Mouse (Mus musculus) midbrain, postnatal 0 days (tissue): Measurements from ENCODE around the gene Mfsd2b. TPM values are rescaled to one million over a fixed set of nuclear protein-coding genes. Genes with fewer than 3 reads are reported as not detected.
"Not testable (repeated sequence)": the region's sequence is repeated elsewhere in the genome, so short reads cannot be mapped to it uniquely, and the experiment has no call there.

Experiments
- ATAC-seq: fragments of 200-750 bp; cut with Nextera tagmentation; 2 replicates; pipeline ENCODE4 v1.8.0; 2017; ENCODE audit warnings: moderate number of reproducible peaks, mild to moderate bottlenecking, moderate TSS enrichment, moderate library complexity; ENCODE audit not compliant: low FRiP score
- DNase-seq: peaks from one replicate; pipeline ENCODE4 v3.0.0-alpha.2; 2015; ENCODE audit warnings: low spot score
- H3K27ac ChIP-seq: fragments of 300-500 bp; sonication (generic); 2 replicates; pipeline ENCODE4 v1.5.1; 2014; ENCODE audit warnings: low read depth, mild to moderate bottlenecking, low read length, mixed read lengths
- H3K27me3 ChIP-seq: fragments of 300-500 bp; sonication (generic); 2 replicates; pipeline ENCODE4 v1.6.1; 2014; ENCODE audit warnings: low read length, control low read depth, mixed read lengths; ENCODE audit not compliant: insufficient read depth
- H3K36me3 ChIP-seq: fragments of 300-500 bp; sonication (generic); 2 replicates; pipeline ENCODE4 v1.6.1; 2014; ENCODE audit warnings: low read length, control low read depth, mixed read lengths; ENCODE audit not compliant: insufficient read depth
- H3K4me1 ChIP-seq: fragments of 300-500 bp; sonication (generic); 2 replicates; pipeline ENCODE4 v1.6.1; 2014; ENCODE audit warnings: mild to moderate bottlenecking, control low read depth, antibody characterized with exemption, low read length, mixed read lengths; ENCODE audit not compliant: insufficient read depth
- H3K4me2 ChIP-seq: fragments of 300-500 bp; sonication (generic); 2 replicates; pipeline ENCODE4 v1.6.1; 2014; ENCODE audit warnings: low read depth, mild to moderate bottlenecking, low read length, mixed read lengths; ENCODE audit not compliant: poor library complexity, severe bottlenecking
- H3K4me3 ChIP-seq: fragments of 300-500 bp; sonication (generic); 2 replicates; pipeline ENCODE4 v1.5.1; 2014; ENCODE audit warnings: low read depth, mild to moderate bottlenecking, low read length, moderate library complexity
- H3K9ac ChIP-seq: fragments of 300-500 bp; sonication (generic); replicated peaks from 2 replicates; pipeline ENCODE4 v1.6.1; 2014; ENCODE audit warnings: mild to moderate bottlenecking, low read length, moderate library complexity, mixed read lengths; ENCODE audit not compliant: poor library complexity, severe bottlenecking
- H3K9me3 ChIP-seq: fragments of 300-500 bp; sonication (generic); 2 replicates; pipeline ENCODE4 v1.6.1; 2016; ENCODE audit warnings: low read length, control low read depth
- CTCF ChIP-seq: IDR thresholded peaks from 2 replicates; pipeline ENCODE4 v1.5.1; 2016; ENCODE audit warnings: antibody characterized with exemption, mild to moderate bottlenecking
- WGBS: fragments of 180-500 bp; shearing (Covaris S2); extraction: QIAGEN DNeasy Blood & Tissue Kit; methylation state at CpG from one replicate; pipeline ENCODE4 v1.1.7; 2014; 5-methylcytosine and 5-hydroxymethylcytosine counted together
- polyA plus RNA-seq: library from polyadenylated mRNA; unstranded; fragments of >200 nt; fragmentation: Nextera tagmentation; extraction: Ambion mirVana; gene quantifications from 2 replicates; pipeline ENCODE4 v1.2.1, GENCODE M21; 2015
- total RNA-seq: library from RNA; depleted of rRNA; stranded (reverse); fragments of >200 nt; gene quantifications from 2 replicates; pipeline ENCODE4 v1.2.3, GENCODE M21; 2014

Mfsd2b gene
- total and polyA plus RNA-seq, 2 experiments from 2014 or later: 1.1 to 1.5 TPM

- H3K4me2 ChIP-seq: no peak overlapping the region
- no peak overlapping the region for H3K27ac ChIP-seq
- no peaks in the 10 kb centered on the region for H3K9me3 ChIP-seq
- no peak overlapping the region for H3K4me3 ChIP-seq
- DNase-seq: no peak
- H3K4me1 ChIP-seq: no peaks in the 10 kb centered on the region
- WGBS: 89% methylated on average over 5 of the region's 5 CpGs
- no peak for TF ChIP-seq CTCF
- no peaks in the 10 kb centered on the region for H3K27me3 ChIP-seq
- no peaks in the 10 kb centered on the region for H3K36me3 ChIP-seq
- ATAC-seq: no peak
- no peak overlapping the region for H3K9ac ChIP-seq
Observed at GRCm38 (mm10) chr12:4898024-4898423, 23.9 kb upstream of the Mfsd2b start.

- DNase-seq (no peak), ATAC-seq (no peak)
- H3K4me3 ChIP-seq: no peak overlapping the region
- H3K4me1 ChIP-seq: no peaks in the 10 kb centered on the region
- H3K27me3 ChIP-seq: no peaks in the 10 kb centered on the region
- no peak overlapping the region for H3K4me2 ChIP-seq
- no peak for TF ChIP-seq CTCF
- H3K9me3 ChIP-seq: no peaks in the 10 kb centered on the region
- 92% methylated on average over 1 of the region's 1 CpGs for WGBS
- H3K27ac ChIP-seq: no peak overlapping the region
- no peak overlapping the region for H3K9ac ChIP-seq
- H3K36me3 ChIP-seq: no peaks in the 10 kb centered on the region; the same call in 1 of the 2 replicates
Observed at GRCm38 (mm10) chr12:4889891-4890290, 15.7 kb upstream of the Mfsd2b start.

GRCm38 (mm10) chr12:4889251-4889650 lies 15.1 kb upstream of the Mfsd2b start:
- Histone ChIP-seq H3K36me3 (no peaks in the 10 kb centered on the region; the same call in 1 of the 2 replicates), H3K4me1 (no peaks in the 10 kb centered on the region), H3K9me3 (no peaks in the 10 kb centered on the region), H3K27me3 (no peaks in the 10 kb centered on the region), H3K9ac (no peak overlapping the region), H3K4me3 (no peak overlapping the region), H3K27ac (no peak overlapping the region), H3K4me2 (no peak overlapping the region)
- DNase-seq (no peak), ATAC-seq (no peak)
- WGBS: 93% methylated on average over 2 of the region's 2 CpGs
- no peak for TF ChIP-seq CTCF

- DNase-seq (no peak), ATAC-seq (no peak)
Observed at GRCm38 (mm10) chr12:4888739-4889138, 14.6 kb upstream of the Mfsd2b start.

GRCm38 (mm10) chr12:4886581-4886980 lies 12.4 kb upstream of the Mfsd2b start:
- 96% methylated on average over 4 of the region's 4 CpGs for WGBS

More at GRCm38 (mm10) chr12:4888739-4889138, 14.6 kb upstream of the Mfsd2b start:
- H3K36me3 ChIP-seq: no peaks in the 10 kb centered on the region; the same call in 1 of the 2 replicates
- no peak overlapping the region for H3K9ac ChIP-seq
- H3K27me3 ChIP-seq: no peaks in the 10 kb centered on the region
- H3K4me1 ChIP-seq: no peaks in the 10 kb centered on the region
- no peak overlapping the region for H3K27ac ChIP-seq
- no peak overlapping the region for H3K4me2 ChIP-seq
- H3K9me3 ChIP-seq: no peaks in the 10 kb centered on the region
- H3K4me3 ChIP-seq: no peak overlapping the region
- TF ChIP-seq CTCF: no peak

GRCm38 (mm10) chr12:4885062-4885461 lies 10.9 kb upstream of the Mfsd2b start:
- Histone ChIP-seq H3K4me2 (no peak overlapping the region), H3K27ac (no peak overlapping the region), H3K4me3 (no peak overlapping the region), H3K9ac (no peak overlapping the region), H3K9me3 (no peaks in the 10 kb centered on the region), H3K4me1 (no peaks in the 10 kb centered on the region), H3K36me3 (0 out of 2 replicates have a peak, but pooled peaks cover 2% of the 10 kb centered on the region), H3K27me3 (no peaks in the 10 kb centered on the region)
- WGBS: 69% methylated on average over 1 of the region's 1 CpGs
- no peak for TF ChIP-seq CTCF
- ATAC-seq (no peak), DNase-seq (no peak)

More at GRCm38 (mm10) chr12:4886581-4886980, 12.4 kb upstream of the Mfsd2b start:
- H3K4me2 ChIP-seq, H3K27me3 ChIP-seq, H3K9me3 ChIP-seq, H3K36me3 ChIP-seq, H3K4me1 ChIP-seq, H3K4me3 ChIP-seq, ATAC-seq, H3K27ac ChIP-seq, DNase-seq, H3K9ac ChIP-seq: not testable (repeated sequence)
